Mouse (Mus musculus): ENCODE results near the gene Dbndd1. TPM values are rescaled to one million over a fixed set of nuclear protein-coding genes. Genes with fewer than 3 reads are reported as not detected.

Dbndd1 gene
- polyA plus RNA-seq (2014; fragmentation: Illumina TruSeq; extraction: RNeasy Lipid Tissue Mini Kit (QIAGEN cat#74804); ENCODE audit: low read depth, low replicate concordance) = not detected

GRCm38 (mm10) chr8:123514781-123515539 is at the start of gene Dbndd1:
Gene Dbndd1, minus strand, starts transcription at chr8:123515463.

GRCm38 (mm10) chr8:123518667-123519066 is 3.4 kb upstream of the Dbndd1 start, which contains the start of gene Gas8:
Gene Gas8, plus strand, starts transcription at chr8:123518834.

GRCm38 (mm10) chr8:123477737-123478258 is 37.5 kb downstream of the Dbndd1 start, which contains the start of gene Afg3l1:
Gene Afg3l1, plus strand, starts transcription at chr8:123477903.

Other genes starting within 250 kb of the Dbndd1 start
- 0.32 TPM for gene Fanca, start 196.9 kb downstream of the Dbndd1 start, polyA plus RNA-seq (2014; fragmentation: Illumina TruSeq; extraction: RNeasy Lipid Tissue Mini Kit (QIAGEN cat#74804); ENCODE audit: low read depth, low replicate concordance)
- gene Spire2, start 182.8 kb downstream of the Dbndd1 start, polyA plus RNA-seq (2014; fragmentation: Illumina TruSeq; extraction: RNeasy Lipid Tissue Mini Kit (QIAGEN cat#74804); ENCODE audit: low read depth, low replicate concordance) = not detected
- 183 TPM for gene Tcf25, start 141.7 kb downstream of the Dbndd1 start, polyA plus RNA-seq (2014; fragmentation: Illumina TruSeq; extraction: RNeasy Lipid Tissue Mini Kit (QIAGEN cat#74804); ENCODE audit: low read depth, low replicate concordance)
- not detected for gene Mc1r, start 108.4 kb downstream of the Dbndd1 start, polyA plus RNA-seq (2014; fragmentation: Illumina TruSeq; extraction: RNeasy Lipid Tissue Mini Kit (QIAGEN cat#74804); ENCODE audit: low read depth, low replicate concordance)
- not detected for gene Tubb3, start 104.0 kb downstream of the Dbndd1 start, polyA plus RNA-seq (2014; fragmentation: Illumina TruSeq; extraction: RNeasy Lipid Tissue Mini Kit (QIAGEN cat#74804); ENCODE audit: low read depth, low replicate concordance)
- gene Def8, start 91.9 kb downstream of the Dbndd1 start, polyA plus RNA-seq (2014; fragmentation: Illumina TruSeq; extraction: RNeasy Lipid Tissue Mini Kit (QIAGEN cat#74804); ENCODE audit: low read depth, low replicate concordance) = 10.8 TPM
- gene Afg3l1, start 37.6 kb downstream of the Dbndd1 start, polyA plus RNA-seq (2014; fragmentation: Illumina TruSeq; extraction: RNeasy Lipid Tissue Mini Kit (QIAGEN cat#74804); ENCODE audit: low read depth, low replicate concordance) = 10.0 TPM
- gene Gas8, start 3.4 kb upstream of the Dbndd1 start, polyA plus RNA-seq (2014; fragmentation: Illumina TruSeq; extraction: RNeasy Lipid Tissue Mini Kit (QIAGEN cat#74804); ENCODE audit: low read depth, low replicate concordance) = 1.9 TPM
- gene Rhou, start 138.5 kb upstream of the Dbndd1 start, polyA plus RNA-seq (2014; fragmentation: Illumina TruSeq; extraction: RNeasy Lipid Tissue Mini Kit (QIAGEN cat#74804); ENCODE audit: low read depth, low replicate concordance) = 2.3 TPM